Mouse (Mus musculus) midbrain, embryonic 12.5 days (tissue): ENCODE data around the gene Purb. TPM values are rescaled to one million over a fixed set of nuclear protein-coding genes. Genes with fewer than 3 reads are reported as not detected.

ENCODE experiments used
- ATAC-seq: fragments of 200-750 bp; cut with Nextera tagmentation; 2 replicates; pipeline ENCODE4 v1.8.0; 2017; ENCODE audit warnings: low read depth, moderate TSS enrichment, moderate library complexity; ENCODE audit not compliant: low FRiP score
- H3K27ac ChIP-seq: fragments of 300-500 bp; sonication (generic); replicated peaks from 2 replicates; pipeline ENCODE4 v1.5.1; 2016; ENCODE audit warnings: mild to moderate bottlenecking
- H3K27me3 ChIP-seq: fragments of 300-500 bp; sonication (generic); 2 replicates; pipeline ENCODE4 v1.6.1; 2016; ENCODE audit warnings: mild to moderate bottlenecking
- H3K36me3 ChIP-seq: fragments of 300-500 bp; sonication (generic); 2 replicates; pipeline ENCODE4 v1.6.1; 2016
- H3K4me1 ChIP-seq: fragments of 300-500 bp; sonication (generic); 2 replicates; pipeline ENCODE4 v1.6.1; 2016
- H3K4me2 ChIP-seq: fragments of 300-500 bp; sonication (generic); replicated peaks from 2 replicates; pipeline ENCODE4 v1.6.1; 2016; ENCODE audit warnings: mild to moderate bottlenecking, moderate library complexity
- H3K4me3 ChIP-seq: fragments of 300-500 bp; sonication (generic); 2 replicates; pipeline ENCODE4 v1.5.1; 2016; ENCODE audit warnings: mild to moderate bottlenecking
- H3K9ac ChIP-seq: fragments of 300-500 bp; sonication (generic); replicated peaks from 2 replicates; pipeline ENCODE4 v1.6.1; 2016; ENCODE audit warnings: mild to moderate bottlenecking, moderate library complexity
- H3K9me3 ChIP-seq: fragments of 300-500 bp; sonication (generic); 2 replicates; pipeline ENCODE4 v1.6.1; 2016; ENCODE audit warnings: mild to moderate bottlenecking
- WGBS: fragments of 180-500 bp; shearing (Covaris S2); methylation state at CpG from one replicate; pipeline ENCODE4 v1.1.7; 2016; 5-methylcytosine and 5-hydroxymethylcytosine counted together
- polyA plus RNA-seq: library from polyadenylated mRNA; unstranded; fragments of >200 nt; fragmentation: Nextera tagmentation; extraction: Ambion mirVana; gene quantifications from 2 replicates; pipeline ENCODE4 v1.2.1, GENCODE M21; 2016

The Purb gene
- polyA plus RNA-seq, 1 experiment from 2014 or later = 16.8 TPM

- Histone ChIP-seq H3K4me1 (no peaks in the 10 kb centered on the region), H3K27ac (no peak overlapping the region), H3K27me3 (no peaks in the 10 kb centered on the region), H3K9ac (no peak overlapping the region), H3K9me3 (no peaks in the 10 kb centered on the region), H3K4me3 (no peak overlapping the region), H3K36me3 (no peaks in the 10 kb centered on the region), H3K4me2 (no peak overlapping the region)
- no peak for ATAC-seq
- WGBS = 80% methylated on average over 6 of the region's 6 CpGs
Measured at GRCm38 (mm10) chr11:6504689-6505088, 29.0 kb upstream of the Purb start.

GRCm38 (mm10) chr11:6504226-6504625 is 28.5 kb upstream of the Purb start:
- no peak for ATAC-seq
- Histone ChIP-seq H3K4me2 (no peak overlapping the region), H3K4me1 (no peaks in the 10 kb centered on the region), H3K9ac (no peak overlapping the region), H3K4me3 (no peak overlapping the region), H3K36me3 (no peaks in the 10 kb centered on the region), H3K27ac (no peak overlapping the region), H3K27me3 (no peaks in the 10 kb centered on the region), H3K9me3 (no peaks in the 10 kb centered on the region)
- 79% methylated on average over 3 of the region's 3 CpGs for WGBS

GRCm38 (mm10) chr11:6502506-6502905 is 26.8 kb upstream of the Purb start:
- no peak overlapping the region for H3K4me2 ChIP-seq
- H3K9me3 ChIP-seq = no peaks in the 10 kb centered on the region
- ATAC-seq = no peak
- H3K36me3 ChIP-seq = no peaks in the 10 kb centered on the region
- WGBS = 95% methylated on average over 2 of the region's 2 CpGs
- no peak overlapping the region for H3K9ac ChIP-seq
- H3K4me3 ChIP-seq = no peak overlapping the region
- no peaks in the 10 kb centered on the region for H3K27me3 ChIP-seq
- H3K27ac ChIP-seq = no peak overlapping the region
- no peaks in the 10 kb centered on the region for H3K4me1 ChIP-seq

GRCm38 (mm10) chr11:6497311-6497948 is 21.7 kb upstream of the Purb start:
- Histone ChIP-seq H3K4me3 (no peak overlapping the region), H3K27ac (no peak overlapping the region), H3K9me3 (no peaks in the 10 kb centered on the region), H3K9ac (no peak overlapping the region), H3K27me3 (no peaks in the 10 kb centered on the region), H3K36me3 (no peaks in the 10 kb centered on the region), H3K4me1 (no peaks in the 10 kb centered on the region), H3K4me2 (no peak overlapping the region)
- 86% methylated on average over 12 of the region's 12 CpGs for WGBS
- ATAC-seq = no peak

- H3K9me3 ChIP-seq = no peaks in the 10 kb centered on the region
- 68% methylated on average over 6 of the region's 6 CpGs for WGBS
- H3K27me3 ChIP-seq = no peaks in the 10 kb centered on the region
- H3K4me2 ChIP-seq = no peak overlapping the region
- no peaks in the 10 kb centered on the region for H3K36me3 ChIP-seq
- H3K9ac ChIP-seq = no peak overlapping the region
- ATAC-seq = no peak
- H3K4me3 ChIP-seq = no peak overlapping the region
- no peaks in the 10 kb centered on the region for H3K4me1 ChIP-seq
- no peak overlapping the region for H3K27ac ChIP-seq
Measured at GRCm38 (mm10) chr11:6489691-6490503, 14.2 kb upstream of the Purb start.

- no peaks in the 10 kb centered on the region for H3K9me3 ChIP-seq
- ATAC-seq = no peak
- H3K27ac ChIP-seq = no peak overlapping the region
- H3K27me3 ChIP-seq = no peaks in the 10 kb centered on the region
- H3K4me3 ChIP-seq = no peak overlapping the region
- WGBS = 76% methylated on average over 7 of the region's 7 CpGs
- H3K4me2 ChIP-seq = no peak overlapping the region
- H3K9ac ChIP-seq = no peak overlapping the region
- no peaks in the 10 kb centered on the region for H3K4me1 ChIP-seq
- H3K36me3 ChIP-seq = no peaks in the 10 kb centered on the region
Measured at GRCm38 (mm10) chr11:6489257-6489656, 13.5 kb upstream of the Purb start.

- no peak overlapping the region for H3K9ac ChIP-seq
- ATAC-seq = no peak
- no peaks in the 10 kb centered on the region for H3K9me3 ChIP-seq
- H3K4me2 ChIP-seq = no peak overlapping the region
- H3K27ac ChIP-seq = no peak overlapping the region
- H3K4me3 ChIP-seq = no peak overlapping the region
- H3K36me3 ChIP-seq = no peaks in the 10 kb centered on the region
- H3K27me3 ChIP-seq = no peaks in the 10 kb centered on the region
- H3K4me1 ChIP-seq = no peaks in the 10 kb centered on the region
- WGBS = 97% methylated on average over 5 of the region's 5 CpGs
Measured at GRCm38 (mm10) chr11:6488041-6488684, 12.4 kb upstream of the Purb start.

GRCm38 (mm10) chr11:6487496-6487895 is 11.8 kb upstream of the Purb start:
- Histone ChIP-seq H3K9me3 (no peaks in the 10 kb centered on the region), H3K27ac (no peak overlapping the region), H3K4me3 (no peak overlapping the region), H3K4me1 (no peaks in the 10 kb centered on the region), H3K27me3 (no peaks in the 10 kb centered on the region), H3K36me3 (no peaks in the 10 kb centered on the region), H3K9ac (no peak overlapping the region), H3K4me2 (no peak overlapping the region)
- WGBS = 50% methylated on average over 7 of the region's 7 CpGs
- no peak for ATAC-seq

- H3K27me3 ChIP-seq = no peaks in the 10 kb centered on the region
- no peaks in the 10 kb centered on the region for H3K4me1 ChIP-seq
- H3K9ac ChIP-seq = no peak overlapping the region
- no peak for ATAC-seq
- H3K36me3 ChIP-seq = no peaks in the 10 kb centered on the region
- no peak overlapping the region for H3K4me3 ChIP-seq
- no peak overlapping the region for H3K27ac ChIP-seq
- H3K9me3 ChIP-seq = no peaks in the 10 kb centered on the region
- 72% methylated on average over 6 of the region's 6 CpGs for WGBS
- H3K4me2 ChIP-seq = no peak overlapping the region
Measured at GRCm38 (mm10) chr11:6486916-6487315, 11.2 kb upstream of the Purb start.

GRCm38 (mm10) chr11:6484244-6484959 is 8.7 kb upstream of the Purb start:
- H3K4me1 ChIP-seq = no peaks in the 10 kb centered on the region
- WGBS = 66% methylated on average over 3 of the region's 3 CpGs
- ATAC-seq = no peak
- no peak overlapping the region for H3K4me2 ChIP-seq
- no peaks in the 10 kb centered on the region for H3K36me3 ChIP-seq
- no peak overlapping the region for H3K27ac ChIP-seq
- H3K9me3 ChIP-seq = no peaks in the 10 kb centered on the region
- H3K9ac ChIP-seq = no peak overlapping the region
- no peak overlapping the region for H3K4me3 ChIP-seq
- 0 out of 2 replicates have a peak, but pooled peaks cover 3% of the 10 kb centered on the region for H3K27me3 ChIP-seq

GRCm38 (mm10) chr11:6483103-6483502 is 7.4 kb upstream of the Purb start:
- no peak overlapping the region for H3K27ac ChIP-seq
- H3K9ac ChIP-seq = no peak overlapping the region
- H3K4me1 ChIP-seq = no peaks in the 10 kb centered on the region
- H3K27me3 ChIP-seq = 0 out of 2 replicates have a peak, but pooled peaks cover 3% of the 10 kb centered on the region
- no peak overlapping the region for H3K4me2 ChIP-seq
- no peaks in the 10 kb centered on the region for H3K36me3 ChIP-seq
- 83% methylated on average over 2 of the region's 2 CpGs for WGBS
- no peak for ATAC-seq
- H3K4me3 ChIP-seq = no peak overlapping the region
- no peaks in the 10 kb centered on the region for H3K9me3 ChIP-seq
